Mouse (Mus musculus) stomach, postnatal 0 days (tissue): ENCODE measurements around the gene Lrrc61.

Experiments
- CTCF ChIP-seq: IDR thresholded peaks from 2 replicates; pipeline ENCODE4 v1.5.1; 2016; ENCODE audit warnings: antibody characterized with exemption, low read depth, mild to moderate bottlenecking, moderate library complexity
- EP300 ChIP-seq: optimal IDR thresholded peaks from 2 replicates; pipeline ENCODE3; 2016; ENCODE audit warnings: antibody characterized with exemption

DNA sequence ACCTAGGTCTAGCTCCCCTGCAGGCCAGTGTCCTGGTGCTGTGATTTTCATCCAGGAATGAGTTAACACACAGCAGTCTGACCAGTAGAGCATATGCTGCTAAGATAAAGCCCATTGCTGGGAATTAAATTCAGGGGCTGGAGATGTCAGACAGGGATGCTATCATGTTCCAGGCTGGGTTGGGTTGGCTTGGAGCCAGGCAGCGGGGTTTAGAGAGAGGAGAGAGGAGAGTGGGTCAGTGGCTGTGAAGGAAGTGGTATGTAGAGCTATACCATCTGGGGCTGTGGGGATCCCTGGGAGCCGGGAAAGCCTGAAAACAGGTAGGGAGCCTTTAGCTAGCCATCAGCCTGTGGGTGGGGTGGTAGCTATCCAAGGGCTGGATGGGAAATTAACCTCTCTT, 23.7 kb upstream of the Lrrc61 start:
- TF ChIP-seq CTCF (no peak), EP300 (no peak)
